Mouse (Mus musculus): ENCODE measurements around the gene Irs3. TPM values are rescaled to one million over a fixed set of nuclear protein-coding genes. Genes with fewer than 3 reads are reported as not detected.
"Not testable (repeated sequence)": the region's sequence is repeated elsewhere in the genome, so short reads cannot be mapped to it uniquely, and the experiment has no call there.

Gene Irs3
- polyA plus RNA-seq, 1 experiment = 0.35 TPM

GRCm38 (mm10) chr5:137623937-137624530 lies 21.5 kb downstream of the Irs3 start:
- H3K4me3 ChIP-seq (ENCODE audit: low read depth, low read length) = no peak overlapping the region
- H3K36me3 ChIP-seq (ENCODE audit: control insufficient read depth, insufficient read depth, low read length) = no peaks in the 10 kb centered on the region
- H3K27me3 ChIP-seq (ENCODE audit: control insufficient read depth, insufficient read depth, low read length) = no peaks in the 10 kb centered on the region
- H3K27ac ChIP-seq (ENCODE audit: insufficient read depth, low read depth, low read length) = no peak overlapping the region
- WGBS = 60% methylated on average over 11 of the region's 11 CpGs
- no peaks in the 10 kb centered on the region; the same call in 1 of the 2 replicates for H3K4me1 ChIP-seq (ENCODE audit: control insufficient read depth, insufficient read depth, insufficient read length, low read length)
- TF ChIP-seq POLR2A (IDR thresholded peaks at IDR 0.05; ENCODE audit: low read depth, low read length) = no peak
- TF ChIP-seq CTCF (IDR thresholded peaks at IDR 0.05; ENCODE audit: extremely low read depth, insufficient read length, insufficient replicate concordance, low read depth, low read length) = no peak

- no peaks in the 10 kb centered on the region for H3K36me3 ChIP-seq (ENCODE audit: control insufficient read depth, insufficient read depth, low read length)
- no peak for TF ChIP-seq POLR2A (IDR thresholded peaks at IDR 0.05; ENCODE audit: low read depth, low read length)
- TF ChIP-seq CTCF (IDR thresholded peaks at IDR 0.05; ENCODE audit: extremely low read depth, insufficient read length, insufficient replicate concordance, low read depth, low read length) = no peak
- peaks cover 13% of the 10 kb centered on the region for H3K4me1 ChIP-seq (ENCODE audit: control insufficient read depth, insufficient read depth, insufficient read length, low read length)
- 77% methylated on average over 7 of the region's 7 CpGs for WGBS
- no peak overlapping the region for H3K4me3 ChIP-seq (ENCODE audit: low read depth, low read length)
- H3K27me3 ChIP-seq (ENCODE audit: control insufficient read depth, insufficient read depth, low read length) = no peaks in the 10 kb centered on the region
- H3K27ac ChIP-seq (ENCODE audit: insufficient read depth, low read depth, low read length) = no peak overlapping the region
Measured at GRCm38 (mm10) chr5:137615347-137615746, 30.2 kb downstream of the Irs3 start.

GRCm38 (mm10) chr5:137614921-137615320 lies 30.6 kb downstream of the Irs3 start:
- H3K36me3 ChIP-seq (ENCODE audit: control insufficient read depth, insufficient read depth, low read length); H3K27me3 ChIP-seq (ENCODE audit: control insufficient read depth, insufficient read depth, low read length); H3K27ac ChIP-seq (ENCODE audit: insufficient read depth, low read depth, low read length); H3K4me3 ChIP-seq (ENCODE audit: low read depth, low read length): not testable (repeated sequence)
- WGBS = 92% methylated on average over 2 of the region's 2 CpGs
- peaks cover 13% of the 10 kb centered on the region for H3K4me1 ChIP-seq (ENCODE audit: control insufficient read depth, insufficient read depth, insufficient read length, low read length)

- no peak within 1 kb of the TSS for H3K4me3 ChIP-seq (ENCODE audit: low read depth, low read length)
- no peak for TF ChIP-seq CTCF (IDR thresholded peaks at IDR 0.05; ENCODE audit: extremely low read depth, insufficient read length, insufficient replicate concordance, low read depth, low read length)
- TF ChIP-seq POLR2A (IDR thresholded peaks at IDR 0.05; ENCODE audit: low read depth, low read length) = no peak
- no peaks in the 10 kb centered on the region for H3K27me3 ChIP-seq (ENCODE audit: control insufficient read depth, insufficient read depth, low read length)
- 29% methylated on average over 11 of the region's 11 CpGs for WGBS
- H3K36me3 ChIP-seq (ENCODE audit: control insufficient read depth, insufficient read depth, low read length) = no peaks in the 10 kb centered on the region
- H3K27ac ChIP-seq (ENCODE audit: insufficient read depth, low read depth, low read length) = no peak within 1 kb of the TSS
- H3K4me1 ChIP-seq (ENCODE audit: control insufficient read depth, insufficient read depth, insufficient read length, low read length) = peaks cover 16% of the 10 kb centered on the region
Measured at GRCm38 (mm10) chr5:137613550-137613949, 32.0 kb downstream of the Irs3 start, which contains the start of gene Pcolce. Pcolce (minus strand) TSS chr5:137613784.

GRCm38 (mm10) chr5:137613076-137613475 lies 32.4 kb downstream of the Irs3 start:
- no peaks in the 10 kb centered on the region for H3K36me3 ChIP-seq (ENCODE audit: control insufficient read depth, insufficient read depth, low read length)
- 85% methylated on average over 5 of the region's 5 CpGs for WGBS
- peaks cover 16% of the 10 kb centered on the region for H3K4me1 ChIP-seq (ENCODE audit: control insufficient read depth, insufficient read depth, insufficient read length, low read length)
- no peak overlapping the region for H3K27ac ChIP-seq (ENCODE audit: insufficient read depth, low read depth, low read length)
- no peak overlapping the region for H3K4me3 ChIP-seq (ENCODE audit: low read depth, low read length)
- H3K27me3 ChIP-seq (ENCODE audit: control insufficient read depth, insufficient read depth, low read length) = no peaks in the 10 kb centered on the region
- no peak for TF ChIP-seq POLR2A (IDR thresholded peaks at IDR 0.05; ENCODE audit: low read depth, low read length)
- no peak for TF ChIP-seq CTCF (IDR thresholded peaks at IDR 0.05; ENCODE audit: extremely low read depth, insufficient read length, insufficient replicate concordance, low read depth, low read length)

- Histone ChIP-seq H3K4me3 (ENCODE audit: low read depth, low read length) (peak overlapping the region; percentile 47), H3K27me3 (ENCODE audit: control insufficient read depth, insufficient read depth, low read length) (no peaks in the 10 kb centered on the region), H3K36me3 (ENCODE audit: control insufficient read depth, insufficient read depth, low read length) (peaks cover 6% of the 10 kb centered on the region; the same call in 1 of the 2 replicates), H3K4me1 (ENCODE audit: control insufficient read depth, insufficient read depth, insufficient read length, low read length) (peaks cover 16% of the 10 kb centered on the region), H3K27ac (ENCODE audit: insufficient read depth, low read depth, low read length) (peak overlapping the region; percentile 27; the same call in 1 of the 2 replicates)
- TF ChIP-seq CTCF (IDR thresholded peaks at IDR 0.05; ENCODE audit: extremely low read depth, insufficient read length, insufficient replicate concordance, low read depth, low read length) (no peak), POLR2A (IDR thresholded peaks at IDR 0.05; ENCODE audit: low read depth, low read length) (no peak)
- WGBS = 50% methylated on average over 6 of the region's 6 CpGs
Measured at GRCm38 (mm10) chr5:137611245-137611602, 34.3 kb downstream of the Irs3 start.

GRCm38 (mm10) chr5:137610548-137611244 lies 34.8 kb downstream of the Irs3 start:
- peak overlapping the region; percentile 27 for H3K27ac ChIP-seq (ENCODE audit: insufficient read depth, low read depth, low read length)
- H3K27me3 ChIP-seq (ENCODE audit: control insufficient read depth, insufficient read depth, low read length) = no peaks in the 10 kb centered on the region
- peaks cover 6% of the 10 kb centered on the region; the same call in 1 of the 2 replicates for H3K36me3 ChIP-seq (ENCODE audit: control insufficient read depth, insufficient read depth, low read length)
- WGBS = 45% methylated on average over 12 of the region's 12 CpGs
- TF ChIP-seq CTCF (IDR thresholded peaks at IDR 0.05; ENCODE audit: extremely low read depth, insufficient read length, insufficient replicate concordance, low read depth, low read length) (no peak), POLR2A (IDR thresholded peaks at IDR 0.05; ENCODE audit: low read depth, low read length) (no peak)
- peaks cover 16% of the 10 kb centered on the region for H3K4me1 ChIP-seq (ENCODE audit: control insufficient read depth, insufficient read depth, insufficient read length, low read length)
- H3K4me3 ChIP-seq (ENCODE audit: low read depth, low read length) = peak overlapping the region; percentile 47

Data from small intestine, adult 2 months (tissue).